Mouse (Mus musculus) left cerebral cortex, postnatal 25 days (tissue): Measurements from ENCODE around the gene Stx1a. TPM values are rescaled to one million over a fixed set of nuclear protein-coding genes. Genes with fewer than 3 reads are reported as not detected.

Experiments used
- DNase-seq, 2 experiments: peaks; one replicate each; pipeline ENCODE4 v3.0.0; 2022; ENCODE audit warnings: low spot score in 2 of 2, mixed read lengths in 1 of 2
- intact Hi-C: fragments of 180-260 bp; cut with DNase I; formaldehyde crosslinking; loops from one replicate; pipeline ENCODE4 v1.15.1; 2025
- total RNA-seq, 2 experiments: library from RNA; stranded (reverse); gene quantifications; 2 replicates each; pipeline ENCODE4 v1.2.3; 2021

The Stx1a gene
- total RNA-seq, 2 experiments from 2014 or later, result 388 to 416 TPM

- intact Hi-C loops, result no loop called here
- no peak for DNase-seq
Observed at GRCm38 (mm10) chr5:135002151-135002550, 21.1 kb upstream of the Stx1a start.

DNA sequence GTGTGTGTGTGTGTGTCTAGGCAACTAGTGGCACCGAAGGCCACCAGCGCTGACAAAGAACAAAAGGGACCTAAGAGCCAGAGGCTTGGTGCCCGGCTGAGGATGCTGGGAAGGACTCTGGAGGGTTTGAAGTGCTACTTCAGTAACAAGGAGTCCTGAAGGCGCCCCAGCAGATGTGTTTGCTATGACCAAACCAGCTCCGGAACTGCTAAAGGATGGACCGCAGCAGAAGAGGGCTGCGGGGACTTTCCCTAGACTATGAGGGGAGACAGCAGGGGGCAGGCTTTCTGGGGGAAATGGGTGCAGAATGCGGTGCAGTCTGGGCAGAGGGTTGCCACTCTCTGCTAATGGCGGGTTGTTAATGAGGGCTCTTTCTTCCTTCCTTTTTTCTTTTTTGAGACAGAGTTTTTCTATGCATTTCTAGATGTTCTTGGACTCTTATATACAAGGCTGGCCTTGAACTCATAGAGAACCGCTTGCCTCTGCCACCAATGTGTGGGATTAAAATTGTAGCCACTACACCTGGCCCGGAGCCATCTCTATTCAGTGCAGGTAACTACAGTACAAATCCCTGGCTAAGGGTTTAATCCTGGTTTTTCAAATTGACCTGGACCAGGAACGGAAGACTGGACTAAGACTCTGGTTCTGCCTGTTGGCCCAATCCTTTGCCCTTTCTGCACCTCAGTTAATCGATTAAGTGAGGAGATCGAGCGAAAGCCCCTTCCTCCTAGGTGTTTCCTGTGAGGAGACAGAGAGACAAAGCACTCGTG lies 15.3 kb upstream of the Stx1a start:
- intact Hi-C loops, result loop anchor here (2.0 kb wide), 1 partner anchor 69 kb away; no protein-coding TSS in a partner anchor
- no peak for DNase-seq

DNA sequence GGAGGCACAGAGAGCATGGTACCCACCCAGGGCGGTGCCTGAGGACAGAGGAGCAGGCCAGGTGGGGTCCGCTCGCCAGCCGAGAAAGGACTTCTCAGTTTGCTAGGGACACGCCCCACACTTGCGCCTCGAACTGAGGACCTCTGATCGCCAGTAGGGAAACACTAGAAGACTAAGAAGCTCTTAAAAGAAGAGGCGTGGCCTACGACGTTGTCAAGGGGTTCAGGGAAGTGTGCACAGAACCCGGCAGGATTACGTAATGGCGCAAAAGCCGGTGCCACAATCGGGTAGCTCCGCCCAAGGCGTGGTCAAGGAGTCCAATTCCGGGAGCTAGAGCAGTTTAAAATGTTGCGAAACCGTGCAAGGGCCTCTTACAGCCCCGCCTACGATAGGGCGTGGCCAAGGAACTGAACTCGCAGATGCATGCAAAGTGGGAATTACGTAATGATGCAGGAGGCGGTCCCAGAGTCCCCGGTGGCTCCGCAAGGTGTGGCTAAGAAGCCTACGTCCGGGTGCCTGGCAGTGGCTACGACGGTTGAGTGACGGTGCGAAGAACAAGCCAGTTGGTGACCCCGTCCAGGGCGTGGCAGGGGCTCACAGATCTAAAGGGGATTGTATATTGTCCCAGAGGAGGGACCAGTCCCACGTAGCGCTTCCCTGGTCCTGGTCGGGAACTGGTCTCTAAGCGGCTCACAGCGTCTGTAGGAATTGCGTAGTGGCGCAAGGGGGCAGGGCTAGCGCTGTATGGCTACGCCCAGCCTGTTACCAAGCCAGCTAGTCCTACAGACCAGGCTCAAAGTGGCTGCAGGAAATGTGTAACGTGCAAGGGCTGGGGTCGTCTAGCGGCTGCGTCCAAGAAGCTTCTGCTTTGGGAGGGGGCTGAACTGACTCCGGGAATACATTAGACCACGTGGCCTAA lies 14.4 kb upstream of the Stx1a start, which contains the start of gene Abhd11:
Abhd11 (plus strand) TSS at position 482 of the 919 bp plus-strand sequence.
- peak; percentile 96 to 99 for DNase-seq
- intact Hi-C loops, result loop anchor here (2.0 kb wide), 1 partner anchor 68 kb away; no protein-coding TSS in a partner anchor

- intact Hi-C loops, result loop anchor here (2.0 to 5.0 kb wide), 3 partner anchors 67 to 178 kb away; partner anchors contain the start of gene Baz1b
- DNase-seq, result peak; percentile 90
Observed at GRCm38 (mm10) chr5:135009590-135010319, 13.5 kb upstream of the Stx1a start.

GRCm38 (mm10) chr5:135010320-135010709 lies 13.0 kb upstream of the Stx1a start:
- intact Hi-C loops, result loop anchor here (5.0 kb wide), 2 partner anchors 142 to 177 kb away; partner anchors contain the start of gene Baz1b
- DNase-seq, result no peak

DNA sequence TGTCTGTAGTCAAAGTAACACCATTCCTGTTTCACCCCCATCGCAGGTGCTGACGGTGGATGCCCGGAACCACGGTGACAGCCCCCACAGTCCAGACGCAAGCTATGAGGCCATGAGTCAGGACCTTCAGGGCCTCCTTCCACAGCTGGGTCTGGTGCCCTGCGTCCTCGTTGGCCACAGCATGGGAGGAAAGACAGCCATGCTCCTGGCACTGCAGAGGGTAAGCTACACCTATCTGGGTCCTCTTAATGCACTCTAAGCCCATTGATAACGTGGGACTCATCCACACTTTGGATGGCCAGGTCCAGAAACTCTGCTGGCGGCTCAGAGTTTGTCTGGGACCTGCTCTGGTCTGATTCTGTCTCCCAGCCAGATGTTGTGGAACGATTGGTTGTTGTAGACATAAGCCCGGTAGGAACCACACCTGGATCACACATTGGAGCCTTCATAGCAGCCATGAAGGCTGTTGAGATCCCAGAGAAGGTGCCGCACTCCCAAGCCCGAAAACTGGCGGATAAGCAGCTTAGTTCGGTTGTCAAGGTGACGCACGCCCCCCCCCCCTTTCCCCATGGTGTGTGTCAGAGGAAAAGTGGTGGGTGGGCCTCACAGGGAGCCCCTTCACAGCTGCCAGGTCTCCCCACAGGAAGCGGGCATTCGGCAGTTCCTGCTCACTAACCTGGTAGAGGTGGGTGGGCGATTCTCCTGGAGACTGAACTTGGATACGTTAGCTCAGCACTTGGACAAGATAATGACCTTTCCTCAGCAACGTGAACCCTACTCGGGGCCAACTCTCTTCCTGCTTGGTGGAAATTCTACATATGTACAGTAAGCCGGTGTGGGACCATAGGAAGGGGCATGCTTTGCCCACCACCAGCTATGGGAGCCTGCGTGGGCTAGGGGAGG lies 12.2 kb upstream of the Stx1a start:
- intact Hi-C loops, result loop anchor here (5.0 kb wide), 2 partner anchors 141 to 176 kb away; partner anchors contain the start of gene Baz1b
- DNase-seq, result no peak

DNA sequence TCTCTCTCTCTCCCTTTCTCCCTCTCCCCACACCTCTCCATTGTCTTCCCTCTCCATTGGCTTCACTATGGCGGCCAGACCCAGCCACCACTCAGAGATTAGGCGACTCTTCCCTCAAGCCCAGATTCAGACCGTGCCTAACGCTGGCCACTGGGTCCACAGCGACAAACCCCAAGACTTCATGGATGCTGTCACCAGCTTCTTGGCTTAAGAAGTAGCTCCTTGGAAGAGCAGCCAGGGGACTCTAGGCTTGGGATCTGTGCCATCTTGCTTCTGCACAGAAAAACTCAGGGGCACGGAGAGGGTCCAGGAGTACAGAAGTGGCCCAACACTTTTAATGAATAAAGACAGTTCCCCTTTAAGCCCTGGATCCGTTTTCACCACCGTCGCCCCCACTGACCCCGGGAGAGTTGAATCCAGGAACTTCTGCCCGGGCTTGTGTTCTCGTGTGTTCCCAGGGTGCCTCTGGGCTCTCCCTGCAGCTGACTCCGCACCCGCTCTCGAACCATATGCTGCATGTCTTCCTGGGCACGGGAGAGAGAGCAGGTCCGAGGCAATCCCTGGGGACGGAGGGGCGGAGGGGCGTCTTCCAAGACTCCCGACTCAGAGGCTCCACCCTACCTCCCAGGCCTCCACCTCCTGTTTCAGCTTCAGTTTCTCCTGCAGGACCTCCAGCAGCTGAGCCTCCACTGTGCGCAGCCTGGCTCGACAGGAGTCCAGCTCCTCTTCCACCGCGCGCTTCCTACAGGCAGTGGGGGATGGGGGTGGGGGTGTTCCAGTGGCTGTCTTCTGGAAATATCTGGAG lies 11.3 kb upstream of the Stx1a start:
- DNase-seq, result no peak
- intact Hi-C loops, result loop anchor here (5.0 kb wide), 2 partner anchors 140 to 175 kb away; partner anchors contain the start of gene Baz1b

GRCm38 (mm10) chr5:135012671-135013441 lies 10.4 kb upstream of the Stx1a start:
- intact Hi-C loops, result loop anchor here (5.0 kb wide), 2 partner anchors 139 to 174 kb away; partner anchors contain the start of gene Baz1b
- peak; percentile 72 to 77 for DNase-seq

DNA sequence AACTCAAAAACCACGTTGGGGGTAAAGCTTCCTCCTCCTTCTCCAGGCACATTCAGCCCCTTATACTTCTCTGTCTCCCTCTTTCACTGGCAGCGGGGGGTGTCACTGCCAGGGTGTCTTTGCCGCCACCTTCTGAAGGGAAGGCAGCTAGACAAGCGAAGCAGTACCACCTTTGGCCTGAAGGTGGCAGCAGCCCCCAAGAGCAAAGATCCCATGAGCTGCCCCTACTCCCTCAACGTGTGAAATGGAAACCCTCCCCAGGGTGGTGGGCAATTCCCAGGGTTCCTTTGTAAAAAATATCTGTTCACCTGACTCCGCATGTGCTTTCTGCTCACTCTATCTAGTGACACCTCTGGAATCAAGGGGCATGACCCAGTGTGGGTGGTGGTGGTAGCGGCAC lies 7.8 kb upstream of the Stx1a start:
- intact Hi-C loops, result loop anchor here (5.0 kb wide), 1 partner anchor 37 kb away; no protein-coding TSS in a partner anchor
- peak; percentile 85 to 94 for DNase-seq

DNA sequence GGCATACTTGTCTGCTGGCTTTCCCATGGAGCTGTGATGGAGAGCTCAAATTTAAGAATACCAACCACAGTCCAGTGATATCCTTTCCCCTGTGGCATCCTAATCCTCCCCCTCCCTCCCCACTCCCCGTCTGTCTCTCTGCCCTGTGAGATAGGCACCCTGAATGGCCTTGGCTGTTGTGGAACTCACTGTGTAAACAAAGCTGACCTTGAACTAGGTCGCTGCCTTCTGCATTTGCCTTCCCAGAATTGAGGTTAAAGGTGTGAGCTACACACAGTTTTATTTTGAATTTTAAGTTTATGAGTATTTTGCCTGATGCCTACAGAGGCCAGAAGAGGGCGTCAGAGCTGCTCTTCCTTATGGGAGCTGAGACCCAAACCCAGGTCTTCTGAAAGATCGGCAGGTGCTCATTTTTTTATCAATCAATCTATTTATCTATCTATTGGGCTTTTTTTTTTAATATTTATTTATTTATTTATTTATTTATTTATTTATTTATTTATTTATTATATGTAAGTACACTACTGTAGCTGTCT lies 7.0 kb upstream of the Stx1a start:
- no peak for DNase-seq
- intact Hi-C loops, result loop anchor here (5.0 kb wide), 1 partner anchor 36 kb away; no protein-coding TSS in a partner anchor

DNA sequence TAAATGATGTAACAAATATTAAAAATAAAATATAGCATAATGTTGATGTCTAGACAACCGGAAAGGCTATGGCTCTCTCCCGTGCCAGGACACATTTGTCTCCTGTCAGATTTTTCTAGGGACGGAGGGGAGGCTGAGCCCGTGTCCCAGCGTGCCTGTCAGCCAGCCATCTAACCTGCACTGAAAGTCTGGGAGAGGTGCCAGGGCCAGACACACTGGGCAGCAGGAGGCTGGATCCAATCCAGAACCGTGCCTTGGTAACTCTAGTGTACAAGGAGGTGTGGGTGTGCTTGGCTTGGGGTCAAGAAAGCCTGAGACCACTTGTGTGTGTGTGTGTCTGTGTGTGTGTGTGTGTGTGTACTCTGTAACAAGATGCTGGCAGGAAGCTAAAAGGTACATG lies 1.5 kb upstream of the Stx1a start:
- intact Hi-C loops, result no loop called here
- DNase-seq, result no peak

GRCm38 (mm10) chr5:135024665-135025224 lies 1.5 kb downstream of the Stx1a start:
- no peak for DNase-seq
- intact Hi-C loops, result loop anchor here (2.0 kb wide), 1 partner anchor 16 kb away; no protein-coding TSS in a partner anchor

- peak in 1 of 2 experiments; percentile 93 for DNase-seq
- intact Hi-C loops, result loop anchor here (1.0 to 2.0 kb wide), 2 partner anchors 9 to 15 kb away; no protein-coding TSS in a partner anchor
Observed at GRCm38 (mm10) chr5:135025899-135026298, 2.6 kb downstream of the Stx1a start.

GRCm38 (mm10) chr5:135029007-135029854 lies 5.9 kb downstream of the Stx1a start:
- peak; percentile 71 to 92 for DNase-seq
- intact Hi-C loops, result no loop called here

- intact Hi-C loops, result no loop called here
- no peak for DNase-seq
Observed at GRCm38 (mm10) chr5:135032581-135032980, 9.3 kb downstream of the Stx1a start.
